Mouse (Mus musculus) forebrain, embryonic 14.5 days (tissue): Measurements from ENCODE around the gene Gfra1. TPM values are rescaled to one million over a fixed set of nuclear protein-coding genes. Genes with fewer than 3 reads are reported as not detected.

Source experiments
- ATAC-seq: fragments of 200-750 bp; cut with Nextera tagmentation; 2 replicates; pipeline ENCODE4 v1.8.0; 2017; ENCODE audit warnings: mild to moderate bottlenecking, moderate library complexity
- DNase-seq: peaks from one replicate; pipeline ENCODE4 v3.0.0-alpha.2; 2015; ENCODE audit warnings: low spot score
- H3K27ac ChIP-seq: fragments of 300-500 bp; sonication (generic); 2 replicates; pipeline ENCODE4 v1.5.1; 2014; ENCODE audit warnings: low read depth, mild to moderate bottlenecking, control low read depth, low read length, moderate library complexity
- H3K27me3 ChIP-seq: fragments of 300-500 bp; sonication (generic); replicated peaks from 2 replicates; pipeline ENCODE4 v1.6.1; 2014; ENCODE audit warnings: low read length, control low read depth, mixed read lengths; ENCODE audit not compliant: control insufficient read depth, insufficient read depth
- H3K36me3 ChIP-seq: fragments of 300-500 bp; sonication (generic); 2 replicates; pipeline ENCODE4 v1.6.1; 2014; ENCODE audit warnings: low read length, control low read depth; ENCODE audit not compliant: control insufficient read depth, insufficient read depth
- H3K4me1 ChIP-seq: fragments of 300-500 bp; sonication (generic); 2 replicates; pipeline ENCODE4 v1.6.1; 2014; ENCODE audit warnings: antibody characterized with exemption, low read length, control low read depth; ENCODE audit not compliant: control insufficient read depth, insufficient read depth
- H3K4me2 ChIP-seq: fragments of 300-500 bp; sonication (generic); 2 replicates; pipeline ENCODE4 v1.6.1; 2014; ENCODE audit warnings: mild to moderate bottlenecking, control low read depth, low read length
- H3K4me3 ChIP-seq: fragments of 300-500 bp; sonication (generic); 2 replicates; pipeline ENCODE4 v1.5.1; 2014; ENCODE audit warnings: low read depth, low read length, control low read depth
- H3K9ac ChIP-seq: fragments of 300-500 bp; sonication (generic); 2 replicates; pipeline ENCODE4 v1.6.1; 2014; ENCODE audit warnings: mild to moderate bottlenecking, low read length, control low read depth, moderate library complexity
- H3K9me3 ChIP-seq: fragments of 300-500 bp; sonication (generic); replicated peaks from 2 replicates; pipeline ENCODE4 v1.6.1; 2016; ENCODE audit warnings: low read length, control low read depth, mixed read lengths; ENCODE audit not compliant: control insufficient read depth
- WGBS: fragments of 180-500 bp; shearing (Covaris S2); extraction: QIAGEN DNeasy Blood & Tissue Kit; methylation state at CpG from one replicate; pipeline ENCODE4 v1.1.7; 2014; 5-methylcytosine and 5-hydroxymethylcytosine counted together
- polyA plus RNA-seq: library from polyadenylated mRNA; unstranded; fragments of >200 nt; fragmentation: Nextera tagmentation; extraction: Ambion mirVana; gene quantifications from 2 replicates; pipeline ENCODE4 v1.2.1, GENCODE M21; 2014

Gfra1 gene
- polyA plus RNA-seq, 1 experiment from 2014 or later: 11.6 TPM

GRCm38 (mm10) chr19:58341351-58341750, 114.4 kb downstream of the Gfra1 start:
- Histone ChIP-seq H3K36me3 (no peaks in the 10 kb centered on the region), H3K4me2 (no peak overlapping the region), H3K4me1 (peaks cover under 1% of the 10 kb centered on the region), H3K4me3 (no peak overlapping the region), H3K9ac (no peak overlapping the region), H3K27me3 (no peaks in the 10 kb centered on the region), H3K9me3 (no peaks in the 10 kb centered on the region), H3K27ac (no peak overlapping the region)
- DNase-seq (no peak), ATAC-seq (no peak)
- 82% methylated on average over 4 of the region's 4 CpGs for WGBS

GRCm38 (mm10) chr19:58340221-58340620, 115.5 kb downstream of the Gfra1 start:
- no peak overlapping the region for H3K4me3 ChIP-seq
- no peak for DNase-seq
- no peak overlapping the region for H3K9ac ChIP-seq
- no peak for ATAC-seq
- H3K4me1 ChIP-seq: peaks cover 2% of the 10 kb centered on the region
- WGBS: 84% methylated on average over 8 of the region's 8 CpGs
- no peaks in the 10 kb centered on the region for H3K9me3 ChIP-seq
- no peak overlapping the region for H3K27ac ChIP-seq
- no peaks in the 10 kb centered on the region for H3K27me3 ChIP-seq
- H3K36me3 ChIP-seq: no peaks in the 10 kb centered on the region
- H3K4me2 ChIP-seq: no peak overlapping the region

- Histone ChIP-seq H3K27ac (no peak overlapping the region), H3K36me3 (no peaks in the 10 kb centered on the region), H3K9me3 (no peaks in the 10 kb centered on the region), H3K27me3 (no peaks in the 10 kb centered on the region), H3K4me3 (no peak overlapping the region), H3K4me2 (no peak overlapping the region), H3K9ac (no peak overlapping the region), H3K4me1 (peaks cover 2% of the 10 kb centered on the region)
- ATAC-seq (no peak), DNase-seq (no peak)
- 63% methylated on average over 6 of the region's 6 CpGs for WGBS
Observed at GRCm38 (mm10) chr19:58336802-58337201, 118.9 kb downstream of the Gfra1 start.

GRCm38 (mm10) chr19:58335585-58336530, 119.9 kb downstream of the Gfra1 start:
- DNase-seq (peak; percentile 58), ATAC-seq (peak; percentile 65)
- H3K4me1 ChIP-seq: peaks cover 2% of the 10 kb centered on the region
- H3K36me3 ChIP-seq: no peaks in the 10 kb centered on the region
- WGBS: 6% methylated on average over 12 of the region's 12 CpGs
- no peak overlapping the region for H3K9ac ChIP-seq
- H3K27me3 ChIP-seq: no peaks in the 10 kb centered on the region
- no peak overlapping the region for H3K4me3 ChIP-seq
- H3K4me2 ChIP-seq: no peak overlapping the region
- H3K9me3 ChIP-seq: no peaks in the 10 kb centered on the region
- no peak overlapping the region for H3K27ac ChIP-seq

GRCm38 (mm10) chr19:58329305-58329704, 126.4 kb downstream of the Gfra1 start:
- Histone ChIP-seq H3K4me3 (no peak overlapping the region), H3K4me2 (no peak overlapping the region), H3K27me3 (no peaks in the 10 kb centered on the region), H3K9me3 (no peaks in the 10 kb centered on the region), H3K4me1 (peaks cover 9% of the 10 kb centered on the region; the same call in 1 of the 2 replicates), H3K9ac (no peak overlapping the region), H3K36me3 (no peaks in the 10 kb centered on the region), H3K27ac (no peak overlapping the region)
- 39% methylated on average over 5 of the region's 5 CpGs for WGBS
- DNase-seq (no peak), ATAC-seq (no peak)

- H3K4me1 ChIP-seq: peaks cover 9% of the 10 kb centered on the region; the same call in 1 of the 2 replicates
- WGBS: 34% methylated on average over 5 of the region's 5 CpGs
- H3K27me3 ChIP-seq: no peaks in the 10 kb centered on the region
- H3K9ac ChIP-seq: no peak overlapping the region
- ATAC-seq (no peak), DNase-seq (no peak)
- no peak overlapping the region for H3K4me2 ChIP-seq
- H3K9me3 ChIP-seq: no peaks in the 10 kb centered on the region
- H3K4me3 ChIP-seq: no peak overlapping the region
- no peaks in the 10 kb centered on the region for H3K36me3 ChIP-seq
- H3K27ac ChIP-seq: no peak overlapping the region
Observed at GRCm38 (mm10) chr19:58328014-58328413, 127.7 kb downstream of the Gfra1 start.

GRCm38 (mm10) chr19:58316474-58316873, 139.2 kb downstream of the Gfra1 start:
- no peak overlapping the region for H3K4me3 ChIP-seq
- H3K4me1 ChIP-seq: 0 out of 2 replicates have a peak, but pooled peaks cover 4% of the 10 kb centered on the region
- no peak overlapping the region for H3K27ac ChIP-seq
- peaks cover 5% of the 10 kb centered on the region; the same call in 1 of the 2 replicates for H3K9me3 ChIP-seq
- no peaks in the 10 kb centered on the region for H3K36me3 ChIP-seq
- DNase-seq (peak; percentile 80), ATAC-seq (no peak; the same call in 1 of the 2 replicates)
- WGBS: 60% methylated on average over 5 of the region's 5 CpGs
- no peaks in the 10 kb centered on the region for H3K27me3 ChIP-seq
- H3K4me2 ChIP-seq: no peak overlapping the region
- H3K9ac ChIP-seq: no peak overlapping the region

- ATAC-seq (no peak), DNase-seq (no peak)
- 94% methylated on average over 5 of the region's 5 CpGs for WGBS
- peaks cover 5% of the 10 kb centered on the region; the same call in 1 of the 2 replicates for H3K9me3 ChIP-seq
- H3K4me2 ChIP-seq: no peak overlapping the region
- H3K27ac ChIP-seq: no peak overlapping the region
- H3K4me3 ChIP-seq: no peak overlapping the region
- H3K4me1 ChIP-seq: 0 out of 2 replicates have a peak, but pooled peaks cover 5% of the 10 kb centered on the region
- H3K36me3 ChIP-seq: no peaks in the 10 kb centered on the region
- no peak overlapping the region for H3K9ac ChIP-seq
- H3K27me3 ChIP-seq: no peaks in the 10 kb centered on the region
Observed at GRCm38 (mm10) chr19:58315681-58316080, 140.0 kb downstream of the Gfra1 start.

GRCm38 (mm10) chr19:58314631-58315030, 141.1 kb downstream of the Gfra1 start:
- no peak overlapping the region for H3K27ac ChIP-seq
- H3K27me3 ChIP-seq: no peaks in the 10 kb centered on the region
- no peaks in the 10 kb centered on the region for H3K36me3 ChIP-seq
- peaks cover 5% of the 10 kb centered on the region; the same call in 1 of the 2 replicates for H3K9me3 ChIP-seq
- ATAC-seq (no peak), DNase-seq (no peak)
- H3K4me1 ChIP-seq: peaks cover 14% of the 10 kb centered on the region; the same call in 1 of the 2 replicates
- whole genome bisulfite sequencing: 55% methylated on average over 5 of the region's 5 CpGs
- H3K9ac ChIP-seq: no peak overlapping the region
- H3K4me2 ChIP-seq: no peak overlapping the region
- no peak overlapping the region for H3K4me3 ChIP-seq
